ENCODE assay signal across 19 mouse cellular contexts in the genomic region with DNA sequence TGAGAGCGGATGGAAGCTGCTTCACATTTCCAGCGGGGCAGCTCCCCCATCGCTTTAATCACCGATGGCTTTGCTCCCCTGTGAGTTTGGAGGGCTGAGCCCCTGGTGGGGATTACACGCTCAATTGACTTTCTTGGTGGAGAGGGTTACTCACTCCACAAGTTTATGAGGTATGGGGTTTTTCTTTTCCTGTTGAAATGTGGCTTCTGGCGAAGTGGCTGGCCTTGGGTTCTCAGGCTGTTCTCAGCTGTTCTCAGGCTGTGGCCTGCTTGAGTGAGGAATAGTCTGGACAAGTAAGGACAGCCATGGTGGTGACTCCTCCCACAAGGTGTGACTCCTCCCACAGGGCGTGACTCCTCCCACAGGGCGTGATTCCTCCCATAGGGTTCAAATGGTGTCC.
DNase-seq lines count a peak whose midpoint lies in the region; ATAC-seq and TF ChIP-seq lines count a peak whose summit lies in the region.
"Had no signal": no experiment of that assay in that cellular context is flagged by ENCODE, and none has a peak within 500 bp of the region (broad histone marks: within the 10 kb centered on the region; RNA-seq: fewer than 3 reads in every experiment).

No protein-coding gene starts in this region.

- peak overlapping the region; percentile 75 for H3K27ac ChIP-seq in kidney, embryonic 14.5 days (ENCODE audit: low read depth, low read length)
- no peak overlapping the region for H3K27ac ChIP-seq in limb, embryonic 12.5 days
- H3K27ac ChIP-seq in forebrain, postnatal 0 days (ENCODE audit: low read depth, low read length), result no peak overlapping the region
- H3K27ac ChIP-seq: embryonic facial prominence, embryonic 15.5 days; forebrain, embryonic 13.5 days; heart, adult 2 months; hindbrain, embryonic 15.5 days; midbrain, embryonic 15.5 days had no signal

- no peak overlapping the region for H3K4me2 ChIP-seq in kidney, embryonic 14.5 days (replicated peaks; ENCODE audit: low read depth, low read length)
- H3K4me2 ChIP-seq in limb, embryonic 12.5 days, result no peak overlapping the region
- H3K4me2 ChIP-seq in forebrain, postnatal 0 days (ENCODE audit: low read depth), result no peak overlapping the region
- H3K4me2 ChIP-seq: embryonic facial prominence, embryonic 15.5 days; forebrain, embryonic 13.5 days; hindbrain, embryonic 15.5 days; midbrain, embryonic 15.5 days had no signal

- 0 out of 2 replicates have a peak, but pooled peaks cover 10% of the 10 kb centered on the region for H3K4me1 ChIP-seq in kidney, embryonic 14.5 days (ENCODE audit: control insufficient read depth, insufficient read depth, low read length)
- peaks cover 19% of the 10 kb centered on the region for H3K4me1 ChIP-seq in E14TG2a.4 (replicated peaks; ENCODE audit: low read depth, low read length)
- peaks cover 2% of the 10 kb centered on the region; the same call in 1 of the 2 replicates for H3K4me1 ChIP-seq in limb, embryonic 12.5 days (replicated peaks)
- H3K4me1 ChIP-seq in forebrain, postnatal 0 days (ENCODE audit: insufficient read depth), result no peaks in the 10 kb centered on the region
- H3K4me1 ChIP-seq: forebrain, embryonic 13.5 days had no signal

- no peaks in the 10 kb centered on the region for H3K9me3 ChIP-seq in kidney, embryonic 14.5 days (ENCODE audit: control insufficient read depth, low read length)
- H3K9me3 ChIP-seq in E14TG2a.4 (ENCODE audit: low read length), result no peaks in the 10 kb centered on the region
- H3K9me3 ChIP-seq in limb, embryonic 12.5 days, result peaks cover 6% of the 10 kb centered on the region
- no peaks in the 10 kb centered on the region for H3K9me3 ChIP-seq in forebrain, postnatal 0 days (ENCODE audit: low read length)
- H3K9me3 ChIP-seq: embryonic facial prominence, embryonic 15.5 days; hindbrain, embryonic 15.5 days; midbrain, embryonic 15.5 days had no signal

- ATAC-seq in kidney, embryonic 14.5 days (ENCODE audit: low FRiP score, low TSS enrichment), result peak; percentile 90
- 0 out of 2 replicates have a peak, but pooled peaks have one; percentile 37 for ATAC-seq in limb, embryonic 12.5 days (ENCODE audit: insufficient number of reproducible peaks, insufficient read depth, low FRiP score, low TSS enrichment, low read depth)
- no peak for ATAC-seq in cerebellum, adult (ENCODE audit: insufficient number of reproducible peaks, low FRiP score, low TSS enrichment)
- no peak for ATAC-seq in forebrain, postnatal 0 days
- ATAC-seq: activated CD4-positive, CD25-positive, alpha-beta regulatory T cell, adult 4 months; forebrain, embryonic 13.5 days; intestine, postnatal 0 days; midbrain, embryonic 15.5 days had no signal

- H3K4me3 ChIP-seq in kidney, embryonic 14.5 days (ENCODE audit: low read length), result no peak overlapping the region
- peak overlapping the region; percentile 26; the same call in 1 of the 2 replicates for H3K4me3 ChIP-seq in E14TG2a.4 (replicated peaks; ENCODE audit: low read length)
- H3K4me3 ChIP-seq in limb, embryonic 12.5 days (replicated peaks), result no peak overlapping the region
- no peak overlapping the region for H3K4me3 ChIP-seq in forebrain, postnatal 0 days (ENCODE audit: low read depth, low read length)
- H3K4me3 ChIP-seq: embryonic facial prominence, embryonic 15.5 days; forebrain, embryonic 13.5 days; heart, adult 2 months; hindbrain, embryonic 15.5 days; midbrain, embryonic 15.5 days had no signal

- no peaks in the 10 kb centered on the region for H3K27me3 ChIP-seq in kidney, embryonic 14.5 days (ENCODE audit: control insufficient read depth, insufficient read depth, low read length)
- no peaks in the 10 kb centered on the region for H3K27me3 ChIP-seq in E14TG2a.4 (ENCODE audit: insufficient read depth, low read length)
- no peaks in the 10 kb centered on the region for H3K27me3 ChIP-seq in limb, embryonic 12.5 days
- H3K27me3 ChIP-seq in forebrain, postnatal 0 days (ENCODE audit: insufficient read depth, low read length), result no peaks in the 10 kb centered on the region
- H3K27me3 ChIP-seq: embryonic facial prominence, embryonic 15.5 days; forebrain, embryonic 13.5 days; hindbrain, embryonic 15.5 days; midbrain, embryonic 15.5 days had no signal

- no peak overlapping the region for H3K9ac ChIP-seq in kidney, embryonic 14.5 days (ENCODE audit: low read depth, low read length)
- H3K9ac ChIP-seq in limb, embryonic 12.5 days (replicated peaks), result no peak overlapping the region
- H3K9ac ChIP-seq in forebrain, postnatal 0 days, result no peak overlapping the region
- H3K9ac ChIP-seq: embryonic facial prominence, embryonic 15.5 days; forebrain, embryonic 13.5 days; hindbrain, embryonic 15.5 days; midbrain, embryonic 15.5 days had no signal

- H3K36me3 ChIP-seq in kidney, embryonic 14.5 days (ENCODE audit: control insufficient read depth, insufficient read depth, low read length), result peaks cover 10% of the 10 kb centered on the region
- H3K36me3 ChIP-seq in E14TG2a.4 (ENCODE audit: insufficient read depth, low read length), result peaks cover 21% of the 10 kb centered on the region
- peaks cover 52% of the 10 kb centered on the region for H3K36me3 ChIP-seq in limb, embryonic 12.5 days
- no peaks in the 10 kb centered on the region for H3K36me3 ChIP-seq in forebrain, postnatal 0 days (ENCODE audit: insufficient read depth)
- H3K36me3 ChIP-seq: midbrain, embryonic 15.5 days had no signal

- WGBS in kidney, embryonic 14.5 days, result 25% methylated on average over 8 of the region's 8 CpGs
- WGBS in limb, embryonic 12.5 days, result 39% methylated on average over 8 of the region's 8 CpGs
- WGBS in forebrain, postnatal 0 days, result 38% methylated on average over 8 of the region's 8 CpGs

- no peak for DNase-seq in kidney, adult 11 months
- DNase-seq in R1 (ENCODE audit: low read depth, low spot score), result peak; percentile 83
- no peak for DNase-seq in heart, adult 8-10 months (ENCODE audit: low spot score)
- no peak for DNase-seq in forebrain, postnatal 0 days
- DNase-seq: adrenal gland, postnatal 36 days; B cell, adult 2 months; heart, adult 2 months; heart, postnatal 10 days; left cerebral cortex, postnatal 4 days had no signal

- TF ChIP-seq CTCF in E14TG2a.4 (conservative IDR thresholded peaks at IDR 0.05; ENCODE audit: low read length), result no peak
- no peak for TF ChIP-seq CTCF in forebrain, postnatal 0 days (IDR thresholded peaks at IDR 0.05; ENCODE audit: low read depth)

Comparison
In these comparisons a context has a peak if more than half of its experiments do, and no peak if none do; other contexts are left out.
1. ATAC-seq: peak in kidney, embryonic 14.5 days (single experiment) and limb, embryonic 12.5 days (single experiment); none in cerebellum, adult (single experiment) and forebrain, postnatal 0 days (single experiment).